Mouse (Mus musculus) forebrain, embryonic 14.5 days (tissue): ENCODE results near the gene Bclaf1. TPM values are rescaled to one million over a fixed set of nuclear protein-coding genes. Genes with fewer than 3 reads are reported as not detected.

ENCODE experiments used
- ATAC-seq: fragments of 200-750 bp; cut with Nextera tagmentation; 2 replicates; pipeline ENCODE4 v1.8.0; 2017; ENCODE audit warnings: mild to moderate bottlenecking, moderate library complexity
- DNase-seq: peaks from one replicate; pipeline ENCODE4 v3.0.0-alpha.2; 2015; ENCODE audit warnings: low spot score
- H3K27ac ChIP-seq: fragments of 300-500 bp; sonication (generic); 2 replicates; pipeline ENCODE4 v1.5.1; 2014; ENCODE audit warnings: low read depth, mild to moderate bottlenecking, control low read depth, low read length, moderate library complexity
- H3K27me3 ChIP-seq: fragments of 300-500 bp; sonication (generic); replicated peaks from 2 replicates; pipeline ENCODE4 v1.6.1; 2014; ENCODE audit warnings: low read length, control low read depth, mixed read lengths; ENCODE audit not compliant: control insufficient read depth, insufficient read depth
- H3K36me3 ChIP-seq: fragments of 300-500 bp; sonication (generic); 2 replicates; pipeline ENCODE4 v1.6.1; 2014; ENCODE audit warnings: low read length, control low read depth; ENCODE audit not compliant: control insufficient read depth, insufficient read depth
- H3K4me1 ChIP-seq: fragments of 300-500 bp; sonication (generic); 2 replicates; pipeline ENCODE4 v1.6.1; 2014; ENCODE audit warnings: antibody characterized with exemption, low read length, control low read depth; ENCODE audit not compliant: control insufficient read depth, insufficient read depth
- H3K4me2 ChIP-seq: fragments of 300-500 bp; sonication (generic); 2 replicates; pipeline ENCODE4 v1.6.1; 2014; ENCODE audit warnings: mild to moderate bottlenecking, control low read depth, low read length
- H3K4me3 ChIP-seq: fragments of 300-500 bp; sonication (generic); 2 replicates; pipeline ENCODE4 v1.5.1; 2014; ENCODE audit warnings: low read depth, low read length, control low read depth
- H3K9ac ChIP-seq: fragments of 300-500 bp; sonication (generic); 2 replicates; pipeline ENCODE4 v1.6.1; 2014; ENCODE audit warnings: mild to moderate bottlenecking, low read length, control low read depth, moderate library complexity
- H3K9me3 ChIP-seq: fragments of 300-500 bp; sonication (generic); replicated peaks from 2 replicates; pipeline ENCODE4 v1.6.1; 2016; ENCODE audit warnings: low read length, control low read depth, mixed read lengths; ENCODE audit not compliant: control insufficient read depth
- WGBS: fragments of 180-500 bp; shearing (Covaris S2); extraction: QIAGEN DNeasy Blood & Tissue Kit; methylation state at CpG from one replicate; pipeline ENCODE4 v1.1.7; 2014; 5-methylcytosine and 5-hydroxymethylcytosine counted together
- polyA plus RNA-seq: library from polyadenylated mRNA; unstranded; fragments of >200 nt; fragmentation: Nextera tagmentation; extraction: Ambion mirVana; gene quantifications from 2 replicates; pipeline ENCODE4 v1.2.1, GENCODE M21; 2014

Bclaf1 gene
- polyA plus RNA-seq, 1 experiment from 2014 or later, result 137 TPM

- Histone ChIP-seq H3K36me3 (peaks cover 32% of the 10 kb centered on the region), H3K9ac (peak within 1 kb of the TSS; percentile 54), H3K4me1 (peaks cover 5% of the 10 kb centered on the region; the same call in 1 of the 2 replicates), H3K4me2 (peak within 1 kb of the TSS; percentile 77), H3K4me3 (peak within 1 kb of the TSS; percentile 51), H3K27me3 (no peaks in the 10 kb centered on the region), H3K9me3 (no peaks in the 10 kb centered on the region), H3K27ac (no peak within 1 kb of the TSS)
- ATAC-seq (peak; percentile 97), DNase-seq (peak; percentile 97)
- 2% methylated on average over 58 of the region's 58 CpGs for WGBS
These were observed 35.3 kb downstream of the Bclaf1 start, which contains the start of gene Mtfr2 for GRCm38 (mm10) chr10:20347285-20348214. TSS of gene Mtfr2 (plus strand) at chr10:20347770.

- ATAC-seq (no peak), DNase-seq (no peak)
- Histone ChIP-seq H3K9ac (no peak overlapping the region), H3K4me1 (peaks cover 5% of the 10 kb centered on the region; the same call in 1 of the 2 replicates), H3K36me3 (peaks cover 19% of the 10 kb centered on the region), H3K27me3 (no peaks in the 10 kb centered on the region), H3K27ac (no peak overlapping the region), H3K4me2 (no peak overlapping the region), H3K4me3 (no peak overlapping the region), H3K9me3 (no peaks in the 10 kb centered on the region)
- 94% methylated on average over 2 of the region's 2 CpGs for WGBS
These were observed 36.6 kb downstream of the Bclaf1 start for GRCm38 (mm10) chr10:20348894-20349293.

GRCm38 (mm10) chr10:20361542-20362449, 49.5 kb downstream of the Bclaf1 start:
- 63% methylated on average over 10 of the region's 10 CpGs for WGBS
- Histone ChIP-seq H3K4me2 (no peak overlapping the region), H3K9me3 (no peaks in the 10 kb centered on the region), H3K27me3 (no peaks in the 10 kb centered on the region), H3K36me3 (0 out of 2 replicates have a peak, but pooled peaks cover 2% of the 10 kb centered on the region), H3K9ac (no peak overlapping the region), H3K4me3 (no peak overlapping the region), H3K27ac (no peak overlapping the region), H3K4me1 (no peaks in the 10 kb centered on the region)
- ATAC-seq (peak; percentile 82), DNase-seq (peak; percentile 82)

- DNase-seq, result peak; percentile 39
These were observed 50.3 kb downstream of the Bclaf1 start for GRCm38 (mm10) chr10:20362450-20363118.

GRCm38 (mm10) chr10:20372046-20372445, 59.8 kb downstream of the Bclaf1 start:
- 91% methylated on average over 5 of the region's 5 CpGs for WGBS
- no peak overlapping the region for H3K4me2 ChIP-seq
- H3K4me3 ChIP-seq, result no peak overlapping the region
- H3K36me3 ChIP-seq, result no peaks in the 10 kb centered on the region
- H3K9ac ChIP-seq, result no peak overlapping the region
- H3K27ac ChIP-seq, result no peak overlapping the region
- no peaks in the 10 kb centered on the region; the same call in 1 of the 2 replicates for H3K9me3 ChIP-seq
- ATAC-seq, result no peak
- no peaks in the 10 kb centered on the region for H3K4me1 ChIP-seq
- no peaks in the 10 kb centered on the region for H3K27me3 ChIP-seq
- no peak for DNase-seq

More at GRCm38 (mm10) chr10:20362450-20363118, 50.3 kb downstream of the Bclaf1 start:
- no peaks in the 10 kb centered on the region for H3K36me3 ChIP-seq
- no peak overlapping the region for H3K9ac ChIP-seq
- 70% methylated on average over 4 of the region's 4 CpGs for WGBS
- peak; percentile 38; the same call in 1 of the 2 replicates for ATAC-seq
- no peak overlapping the region for H3K27ac ChIP-seq
- no peaks in the 10 kb centered on the region for H3K4me1 ChIP-seq
- H3K4me3 ChIP-seq, result no peak overlapping the region
- H3K9me3 ChIP-seq, result no peaks in the 10 kb centered on the region; the same call in 1 of the 2 replicates
- H3K27me3 ChIP-seq, result no peaks in the 10 kb centered on the region
- no peak overlapping the region for H3K4me2 ChIP-seq

GRCm38 (mm10) chr10:20377621-20378020, 65.4 kb downstream of the Bclaf1 start:
- DNase-seq (no peak), ATAC-seq (no peak)
- H3K27me3 ChIP-seq, result no peaks in the 10 kb centered on the region
- no peak overlapping the region for H3K4me3 ChIP-seq
- no peaks in the 10 kb centered on the region for H3K36me3 ChIP-seq
- no peaks in the 10 kb centered on the region for H3K9me3 ChIP-seq
- H3K27ac ChIP-seq, result no peak overlapping the region
- no peak overlapping the region for H3K9ac ChIP-seq
- 91% methylated on average over 9 of the region's 9 CpGs for WGBS
- 0 out of 2 replicates have a peak, but pooled peaks cover 8% of the 10 kb centered on the region for H3K4me1 ChIP-seq
- no peak overlapping the region for H3K4me2 ChIP-seq

GRCm38 (mm10) chr10:20379071-20379735, 66.9 kb downstream of the Bclaf1 start:
- Histone ChIP-seq H3K4me1 (0 out of 2 replicates have a peak, but pooled peaks cover 8% of the 10 kb centered on the region), H3K36me3 (no peaks in the 10 kb centered on the region), H3K4me2 (no peak overlapping the region), H3K9me3 (no peaks in the 10 kb centered on the region), H3K27me3 (no peaks in the 10 kb centered on the region), H3K9ac (no peak overlapping the region), H3K27ac (no peak overlapping the region), H3K4me3 (no peak overlapping the region)
- DNase-seq (peak; percentile 55), ATAC-seq (peak; percentile 45; the same call in 1 of the 2 replicates)
- 64% methylated on average over 9 of the region's 9 CpGs for WGBS

- ATAC-seq (peak; percentile 77), DNase-seq (peak; percentile 73)
- H3K4me3 ChIP-seq, result no peak overlapping the region
- 0 out of 2 replicates have a peak, but pooled peaks cover 8% of the 10 kb centered on the region for H3K4me1 ChIP-seq
- no peak overlapping the region for H3K4me2 ChIP-seq
- no peaks in the 10 kb centered on the region for H3K9me3 ChIP-seq
- H3K36me3 ChIP-seq, result no peaks in the 10 kb centered on the region
- no peaks in the 10 kb centered on the region for H3K27me3 ChIP-seq
- 0 out of 2 replicates have a peak overlapping the region, but pooled peaks have one; percentile 9 for H3K27ac ChIP-seq
- no peak overlapping the region for H3K9ac ChIP-seq
- 78% methylated on average over 3 of the region's 3 CpGs for WGBS
These were observed 68.5 kb downstream of the Bclaf1 start for GRCm38 (mm10) chr10:20380798-20381197.
